Mouse (Mus musculus) testis, adult 2 months (tissue): Measurements from ENCODE around the gene Sap30.

ENCODE experiments used
- CTCF ChIP-seq: fragments of 200-500 bp; IDR thresholded peaks from 2 replicates; pipeline ENCODE4 v1.5.1; 2012; ENCODE audit warnings: low read depth, mild to moderate bottlenecking, inconsistent platforms, low read length, moderate library complexity; ENCODE audit not compliant: control insufficient read depth, insufficient read depth, insufficient replicate concordance
- POLR2A ChIP-seq: fragments of 200-500 bp; IDR thresholded peaks from 2 replicates; pipeline ENCODE4 v1.6.1; 2012; ENCODE audit warnings: low read depth, mild to moderate bottlenecking, inconsistent platforms, low read length, moderate library complexity; ENCODE audit not compliant: control insufficient read depth

DNA sequence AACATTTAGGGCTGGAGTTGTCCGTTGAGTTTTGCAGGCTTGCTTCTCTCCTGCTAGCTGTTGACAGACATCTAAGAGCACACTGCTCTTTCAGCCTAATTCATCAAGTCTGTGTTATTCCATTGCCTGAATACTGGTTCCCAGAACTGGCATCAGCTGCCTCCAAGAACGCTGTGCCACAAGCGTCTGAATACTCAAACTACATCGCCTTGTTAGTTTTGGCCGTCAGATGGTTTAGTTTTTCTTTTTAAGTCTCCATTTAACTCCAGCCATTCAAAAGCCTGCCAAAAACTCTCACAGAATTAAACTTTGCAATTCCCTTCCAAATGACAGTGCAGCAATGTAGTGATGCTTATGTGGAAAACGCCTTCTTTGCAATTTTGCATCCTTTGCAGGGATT, 30.5 kb downstream of the Sap30 start:
- TF ChIP-seq POLR2A (no peak), CTCF (no peak)
